Mouse (Mus musculus): ENCODE measurements at regions not wholly inside any gene's neighbourhood (a gene's known extent, or its start where the extent isn't known, plus 50 kb on each side); places are given as distances from the start of the nearest gene placed in this dataset.

- Histone ChIP-seq H3K4me1 (replicated peaks) (no peaks in the 10 kb centered on the region), H3K4me2 (no peak overlapping the region), H3K4me3 (no peak overlapping the region), H3K27me3 (replicated peaks) (no peaks in the 10 kb centered on the region), H3K9me3 (replicated peaks) (no peaks in the 10 kb centered on the region), H3K36me3 (no peaks in the 10 kb centered on the region), H3K9ac (no peak overlapping the region), H3K27ac (ENCODE audit: poor library complexity, severe bottlenecking) (no peak overlapping the region)
- no peak for ATAC-seq (ENCODE audit: insufficient number of reproducible peaks, low FRiP score)
- WGBS = 70% methylated on average over 1 of the region's 1 CpGs
Measured at GRCm38 (mm10) chr1:193966652-193967555, 596.8 kb upstream of the Camk1g start.

- ATAC-seq (ENCODE audit: insufficient number of reproducible peaks, low FRiP score) = no peak
- Histone ChIP-seq H3K9ac (no peak overlapping the region), H3K27me3 (replicated peaks) (no peaks in the 10 kb centered on the region), H3K4me3 (no peak overlapping the region), H3K4me1 (replicated peaks) (no peaks in the 10 kb centered on the region), H3K4me2 (no peak overlapping the region), H3K36me3 (no peaks in the 10 kb centered on the region), H3K27ac (ENCODE audit: poor library complexity, severe bottlenecking) (no peak overlapping the region), H3K9me3 (replicated peaks) (no peaks in the 10 kb centered on the region)
- 82% methylated on average over 1 of the region's 1 CpGs for WGBS
Measured at GRCm38 (mm10) chr1:193965278-193965677, 595.2 kb upstream of the Camk1g start.

- Histone ChIP-seq H3K36me3 (no peaks in the 10 kb centered on the region), H3K27ac (ENCODE audit: poor library complexity, severe bottlenecking) (no peak overlapping the region), H3K9me3 (replicated peaks) (no peaks in the 10 kb centered on the region), H3K4me1 (replicated peaks) (no peaks in the 10 kb centered on the region), H3K9ac (no peak overlapping the region), H3K27me3 (replicated peaks) (no peaks in the 10 kb centered on the region), H3K4me2 (no peak overlapping the region), H3K4me3 (no peak overlapping the region)
- ATAC-seq (ENCODE audit: insufficient number of reproducible peaks, low FRiP score) = no peak
Measured at GRCm38 (mm10) chr1:193951936-193952335, 581.8 kb upstream of the Camk1g start.

DNA sequence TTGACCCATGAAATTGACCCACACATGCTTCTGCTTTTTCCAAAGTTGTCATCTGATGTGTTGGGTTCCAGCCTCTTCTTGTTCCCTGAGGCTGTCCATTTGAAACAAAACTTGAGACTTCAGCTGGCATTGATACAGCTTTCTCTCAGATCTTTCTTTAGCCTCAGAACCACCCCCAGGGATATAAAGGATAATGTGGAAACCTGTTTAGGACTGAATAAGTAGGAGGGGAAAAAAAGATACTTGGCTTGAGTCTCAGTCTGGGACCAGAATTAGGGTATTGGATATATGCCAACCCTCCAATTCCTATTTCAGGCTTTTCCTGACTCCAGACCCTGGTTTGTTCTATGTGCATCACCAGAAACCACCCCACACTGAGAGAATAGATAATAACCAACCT, 579.7 kb upstream of the Camk1g start:
- Histone ChIP-seq H3K4me2 (no peak overlapping the region), H3K9ac (no peak overlapping the region), H3K27ac (ENCODE audit: poor library complexity, severe bottlenecking) (no peak overlapping the region), H3K27me3 (replicated peaks) (no peaks in the 10 kb centered on the region), H3K4me1 (replicated peaks) (no peaks in the 10 kb centered on the region), H3K36me3 (no peaks in the 10 kb centered on the region), H3K9me3 (replicated peaks) (no peaks in the 10 kb centered on the region), H3K4me3 (no peak overlapping the region)
- no peak for ATAC-seq (ENCODE audit: insufficient number of reproducible peaks, low FRiP score)

- Histone ChIP-seq H3K9ac (no peak overlapping the region), H3K27ac (ENCODE audit: poor library complexity, severe bottlenecking) (no peak overlapping the region), H3K27me3 (replicated peaks) (no peaks in the 10 kb centered on the region), H3K9me3 (replicated peaks) (no peaks in the 10 kb centered on the region), H3K4me1 (replicated peaks) (no peaks in the 10 kb centered on the region), H3K36me3 (no peaks in the 10 kb centered on the region), H3K4me2 (no peak overlapping the region), H3K4me3 (no peak overlapping the region)
- ATAC-seq (ENCODE audit: insufficient number of reproducible peaks, low FRiP score) = no peak
- 75% methylated on average over 6 of the region's 6 CpGs for WGBS
Measured at GRCm38 (mm10) chr1:193946953-193947586, 577.0 kb upstream of the Camk1g start.

- WGBS = 76% methylated on average over 2 of the region's 2 CpGs
- H3K27me3 ChIP-seq (replicated peaks) = no peaks in the 10 kb centered on the region
- no peaks in the 10 kb centered on the region for H3K36me3 ChIP-seq
- peaks cover 4% of the 10 kb centered on the region for H3K4me1 ChIP-seq (replicated peaks)
- ATAC-seq (ENCODE audit: insufficient number of reproducible peaks, low FRiP score) = no peak
- no peak overlapping the region for H3K4me3 ChIP-seq
- H3K4me2 ChIP-seq = no peak overlapping the region
- no peak overlapping the region for H3K9ac ChIP-seq
- H3K9me3 ChIP-seq (replicated peaks) = no peaks in the 10 kb centered on the region
- no peak overlapping the region for H3K27ac ChIP-seq (ENCODE audit: poor library complexity, severe bottlenecking)
Measured at GRCm38 (mm10) chr1:193935969-193936368, 565.9 kb upstream of the Camk1g start.

DNA sequence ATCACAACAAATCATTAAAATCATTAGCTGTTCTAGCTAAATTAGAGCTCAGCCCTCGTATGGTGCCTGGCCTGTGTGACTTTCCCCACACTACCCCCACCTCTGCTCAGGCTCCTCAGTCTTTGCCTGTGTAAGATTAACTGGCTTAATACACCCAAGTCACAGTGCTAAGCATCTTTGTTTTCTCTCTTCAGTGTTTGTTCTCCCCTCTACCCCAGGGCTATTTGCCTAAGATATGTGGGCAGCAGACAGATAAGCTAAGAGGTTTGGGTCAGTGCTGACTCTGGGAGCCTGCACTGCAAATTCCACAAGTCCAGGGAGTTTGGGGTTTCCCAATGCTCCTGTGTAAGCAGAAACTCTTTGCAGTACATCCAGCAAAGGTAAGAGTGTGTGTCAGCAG, 564.2 kb upstream of the Camk1g start:
- WGBS = 22% methylated on average over 1 of the region's 1 CpGs
- no peak overlapping the region for H3K4me3 ChIP-seq
- H3K4me2 ChIP-seq = no peak overlapping the region

GRCm38 (mm10) chr1:193931131-193931729, 561.1 kb upstream of the Camk1g start:
- 71% methylated on average over 5 of the region's 5 CpGs for WGBS

More for the DNA sequence above, 564.2 kb upstream of the Camk1g start:
- H3K27ac ChIP-seq (ENCODE audit: poor library complexity, severe bottlenecking) = no peak overlapping the region
- H3K9ac ChIP-seq = no peak overlapping the region
- no peak for ATAC-seq (ENCODE audit: insufficient number of reproducible peaks, low FRiP score)
- H3K9me3 ChIP-seq (replicated peaks) = no peaks in the 10 kb centered on the region
- no peaks in the 10 kb centered on the region for H3K36me3 ChIP-seq
- H3K27me3 ChIP-seq (replicated peaks) = no peaks in the 10 kb centered on the region
- H3K4me1 ChIP-seq (replicated peaks) = peaks cover 4% of the 10 kb centered on the region

GRCm38 (mm10) chr1:193928607-193929006, 558.5 kb upstream of the Camk1g start:
- H3K4me3 ChIP-seq = no peak overlapping the region
- WGBS = 67% methylated on average over 4 of the region's 4 CpGs

More at GRCm38 (mm10) chr1:193931131-193931729, 561.1 kb upstream of the Camk1g start:
- no peaks in the 10 kb centered on the region for H3K9me3 ChIP-seq (replicated peaks)
- no peaks in the 10 kb centered on the region for H3K36me3 ChIP-seq
- no peak for ATAC-seq (ENCODE audit: insufficient number of reproducible peaks, low FRiP score)
- no peak overlapping the region for H3K27ac ChIP-seq (ENCODE audit: poor library complexity, severe bottlenecking)
- H3K27me3 ChIP-seq (replicated peaks) = no peaks in the 10 kb centered on the region
- H3K4me1 ChIP-seq (replicated peaks) = peaks cover 4% of the 10 kb centered on the region
- H3K4me3 ChIP-seq = no peak overlapping the region
- no peak overlapping the region for H3K4me2 ChIP-seq
- H3K9ac ChIP-seq = no peak overlapping the region

GRCm38 (mm10) chr1:193922756-193923155, 552.7 kb upstream of the Camk1g start:
- Histone ChIP-seq H3K4me1 (replicated peaks) (no peaks in the 10 kb centered on the region), H3K4me2 (no peak overlapping the region), H3K4me3 (no peak overlapping the region), H3K27me3 (replicated peaks) (no peaks in the 10 kb centered on the region), H3K9me3 (replicated peaks) (no peaks in the 10 kb centered on the region), H3K9ac (no peak overlapping the region), H3K36me3 (no peaks in the 10 kb centered on the region), H3K27ac (ENCODE audit: poor library complexity, severe bottlenecking) (no peak overlapping the region)
- no peak for ATAC-seq (ENCODE audit: insufficient number of reproducible peaks, low FRiP score)
- 65% methylated on average over 4 of the region's 4 CpGs for WGBS

More at GRCm38 (mm10) chr1:193928607-193929006, 558.5 kb upstream of the Camk1g start:
- no peaks in the 10 kb centered on the region for H3K36me3 ChIP-seq
- no peaks in the 10 kb centered on the region for H3K9me3 ChIP-seq (replicated peaks)
- H3K4me1 ChIP-seq (replicated peaks) = no peaks in the 10 kb centered on the region
- no peak overlapping the region for H3K27ac ChIP-seq (ENCODE audit: poor library complexity, severe bottlenecking)
- no peak for ATAC-seq (ENCODE audit: insufficient number of reproducible peaks, low FRiP score)
- H3K27me3 ChIP-seq (replicated peaks) = no peaks in the 10 kb centered on the region
- no peak overlapping the region for H3K9ac ChIP-seq
- H3K4me2 ChIP-seq = no peak overlapping the region

DNA sequence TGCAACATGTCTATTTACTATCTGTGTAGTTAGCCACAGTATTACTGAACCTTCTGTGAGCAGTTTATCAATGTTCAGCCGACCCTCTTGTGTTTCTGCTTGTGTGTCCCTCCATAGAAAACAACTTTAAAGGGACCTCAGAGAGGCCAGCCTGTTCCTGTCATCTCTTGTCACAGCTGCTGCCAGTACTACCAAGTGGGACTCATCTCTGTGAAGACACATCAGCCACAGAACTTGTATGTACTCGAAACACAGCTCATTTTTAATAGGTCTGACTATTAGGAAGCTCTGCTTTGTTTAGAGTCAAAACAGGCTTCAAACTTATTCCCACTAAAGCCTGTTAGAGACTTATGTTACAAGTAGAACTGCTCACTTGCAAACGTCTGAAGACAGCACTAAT, 549.1 kb upstream of the Camk1g start:
- H3K27ac ChIP-seq (ENCODE audit: poor library complexity, severe bottlenecking) = no peak overlapping the region
- WGBS = 46% methylated on average over 3 of the region's 3 CpGs
- no peak overlapping the region for H3K9ac ChIP-seq
- no peaks in the 10 kb centered on the region for H3K9me3 ChIP-seq (replicated peaks)
- no peaks in the 10 kb centered on the region for H3K27me3 ChIP-seq (replicated peaks)
- ATAC-seq (ENCODE audit: insufficient number of reproducible peaks, low FRiP score) = no peak
- no peak overlapping the region for H3K4me3 ChIP-seq
- no peaks in the 10 kb centered on the region for H3K36me3 ChIP-seq
- H3K4me2 ChIP-seq = no peak overlapping the region
- H3K4me1 ChIP-seq (replicated peaks) = no peaks in the 10 kb centered on the region
